Mouse (Mus musculus): ENCODE data around the gene Dstyk. TPM values are rescaled to one million over a fixed set of nuclear protein-coding genes. Genes with fewer than 3 reads are reported as not detected.

Dstyk gene
- total and polyA plus RNA-seq, 3 experiments: 0.12 to 0.59 (median 0.21) TPM

DNA sequence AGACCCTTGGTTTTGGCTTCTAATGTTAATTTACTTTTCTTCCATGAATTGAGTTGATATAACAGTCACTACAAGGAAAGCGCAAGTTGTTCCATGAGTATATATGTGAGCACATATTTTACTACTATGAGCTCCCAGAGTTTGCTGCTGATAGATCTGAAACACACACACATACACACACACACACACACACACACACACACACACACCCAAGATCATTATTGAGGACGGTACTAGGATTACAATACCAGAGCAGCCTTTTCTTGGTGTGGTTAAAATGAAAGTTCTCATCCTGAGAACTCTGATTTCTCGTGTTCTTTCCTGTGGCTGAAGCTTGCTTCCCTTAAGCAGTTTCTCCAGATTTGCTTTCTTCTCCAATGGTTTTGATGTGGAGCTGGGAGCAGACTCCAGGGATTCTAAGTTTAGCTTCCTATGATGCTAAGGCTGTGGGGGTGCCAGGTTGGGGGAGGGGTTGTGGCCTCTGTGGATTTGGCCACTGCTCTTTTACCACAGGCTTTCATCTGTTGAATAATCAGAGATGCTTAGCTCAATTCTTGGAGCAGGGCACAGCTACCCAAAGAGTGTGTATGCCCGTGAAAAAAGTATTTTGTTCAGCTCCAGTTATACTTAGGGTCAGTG is 19.1 kb downstream of the Dstyk start:
- dilution Hi-C loops (cut with MboI; ENCODE audit: extremely low pct_ligation_motif_present, extremely low pct_unique_long_range_greater_than_20kb, low sequenced_read_pairs): no loop called here
- TF ChIP-seq JUND (conservative IDR thresholded peaks at IDR 0.05; ENCODE audit: low read depth, low read length) (no peak), MAX (IDR thresholded peaks at IDR 0.05; ENCODE audit: low read length) (no peak), MAZ (IDR thresholded peaks at IDR 0.05; ENCODE audit: low read depth, low read length) (no peak), PAX5 (IDR thresholded peaks at IDR 0.05; ENCODE audit: low read length) (no peak), ZC3H11A (IDR thresholded peaks at IDR 0.05; ENCODE audit: low read depth, low read length) (no peak), RAD21 (IDR thresholded peaks at IDR 0.05; ENCODE audit: low read depth, low read length) (no peak), SMC3 (IDR thresholded peaks at IDR 0.05; ENCODE audit: low read depth, low read length) (no peak), ELF1 (IDR thresholded peaks at IDR 0.05; ENCODE audit: low read depth, low read length) (no peak), ZMIZ1 (IDR thresholded peaks at IDR 0.05; ENCODE audit: low read depth, low read length) (no peak), E2F4 (IDR thresholded peaks at IDR 0.05; ENCODE audit: insufficient replicate concordance, low read depth, low read length) (no peak), NELFE (IDR thresholded peaks at IDR 0.05; ENCODE audit: low read depth, low read length) (no peak), CTCF (conservative IDR thresholded peaks at IDR 0.05 in 1 of 2, IDR thresholded peaks at IDR 0.05 in 1 of 2; ENCODE audit: low read depth in 2 of 2, low read length in 2 of 2) (no peak), MYC (IDR thresholded peaks at IDR 0.05; ENCODE audit: low read depth, low read length) (no peak), NRF1 (IDR thresholded peaks at IDR 0.05; ENCODE audit: low read depth, low read length) (no peak), USF1 (IDR thresholded peaks at IDR 0.05; ENCODE audit: low read depth, low read length) (no peak), POLR2AphosphoS2 (IDR thresholded peaks at IDR 0.05; ENCODE audit: low read depth, low read length) (no peak), CHD1 (IDR thresholded peaks at IDR 0.05; ENCODE audit: low read depth, low read length) (no peak)
- Histone ChIP-seq H3K27ac (ENCODE audit: insufficient read depth, low read depth) (no peak overlapping the region), H3K79me2 (replicated peaks; ENCODE audit: control insufficient read depth, extremely low read depth, insufficient read depth, poor library complexity, severe bottlenecking) (no peaks in the 10 kb centered on the region), H3K4me1 (ENCODE audit: control insufficient read depth in 1 of 2, insufficient read depth in 2 of 2) (peaks cover 0 to 4% of the 10 kb centered on the region in 2 experiments; a peak in 2 of 4 replicates), H3K9me3 (replicated peaks; ENCODE audit: low read length) (peaks cover 2% of the 10 kb centered on the region), H3K4me2 (ENCODE audit: insufficient read depth, low read depth, poor library complexity, severe bottlenecking) (0 out of 2 replicates have a peak overlapping the region, but pooled peaks have one; percentile 15), H3K9ac (ENCODE audit: insufficient read depth, low read depth) (no peak overlapping the region), H3K27me3 (replicated peaks) (peaks cover 4% of the 10 kb centered on the region), H3K4me3 (replicated peaks in 1 of 3; ENCODE audit: low read depth in 2 of 3, low read length in 2 of 3, poor library complexity in 1 of 3) (no peak overlapping the region), H3K36me3 (replicated peaks in 1 of 2; ENCODE audit: control insufficient read depth in 1 of 2, insufficient read depth in 1 of 2, low read length in 1 of 2) (no peaks in the 10 kb centered on the region)
- DNase-seq (ENCODE audit: extremely low read depth): no peak
- in situ Hi-C loops (cut with MboI; ENCODE audit: low pct_ligation_motif_present, low pct_unique_long_range_greater_than_20kb, low sequenced_read_pairs): no loop called here

DNA sequence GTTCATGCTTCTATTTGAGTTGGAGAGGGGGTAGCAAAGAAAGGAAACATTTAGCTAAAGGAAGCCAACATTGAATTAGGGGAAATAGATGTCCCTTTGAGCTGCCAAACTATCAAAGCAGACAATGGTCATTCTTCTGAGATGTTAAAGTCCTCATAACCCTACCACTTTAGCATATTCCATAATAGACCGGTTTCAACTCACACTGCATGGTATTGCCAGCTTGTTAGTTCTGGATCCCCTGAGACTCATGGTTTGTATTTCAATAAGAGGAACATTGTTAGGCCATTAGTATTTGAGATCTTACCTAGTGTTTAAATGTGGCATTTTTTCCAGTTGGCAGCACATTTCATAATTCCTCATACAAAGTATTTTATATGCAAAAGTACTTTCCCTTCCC is 19.6 kb downstream of the Dstyk start:
- TF ChIP-seq MXI1 (IDR thresholded peaks at IDR 0.05; ENCODE audit: low read depth, low read length) (no peak), ZKSCAN1 (IDR thresholded peaks at IDR 0.05; ENCODE audit: borderline replicate concordance, low read depth, low read length) (no peak), MAX (IDR thresholded peaks at IDR 0.05; ENCODE audit: low read length) (no peak), MEF2A (IDR thresholded peaks at IDR 0.05; ENCODE audit: borderline replicate concordance, low read depth, low read length) (no peak), EP300 (IDR thresholded peaks at IDR 0.05; ENCODE audit: low read length) (no peak), SIN3A (IDR thresholded peaks at IDR 0.05; ENCODE audit: low read length) (no peak), CHD2 (IDR thresholded peaks at IDR 0.05; ENCODE audit: low read length) (no peak), TBP (conservative IDR thresholded peaks at IDR 0.05; ENCODE audit: low read depth, low read length) (no peak), E2F4 (IDR thresholded peaks at IDR 0.05; ENCODE audit: insufficient replicate concordance, low read depth, low read length) (no peak), USF2 (conservative IDR thresholded peaks at IDR 0.05; ENCODE audit: low read depth, low read length) (no peak), USF1 (IDR thresholded peaks at IDR 0.05; ENCODE audit: low read depth, low read length) (no peak), POLR2AphosphoS2 (IDR thresholded peaks at IDR 0.05; ENCODE audit: low read depth, low read length) (no peak), HCFC1 (IDR thresholded peaks at IDR 0.05; ENCODE audit: low read depth, low read length) (no peak), CTCF (conservative IDR thresholded peaks at IDR 0.05 in 1 of 2, IDR thresholded peaks at IDR 0.05 in 1 of 2; ENCODE audit: low read depth in 2 of 2, low read length in 2 of 2) (no peak), MYC (IDR thresholded peaks at IDR 0.05; ENCODE audit: low read depth, low read length) (no peak), JUND (conservative IDR thresholded peaks at IDR 0.05; ENCODE audit: low read depth, low read length) (no peak), ZNF384 (IDR thresholded peaks at IDR 0.05; ENCODE audit: low read depth, low read length) (no peak), RCOR1 (conservative IDR thresholded peaks at IDR 0.05; ENCODE audit: low read depth, low read length) (no peak)
- Histone ChIP-seq H3K4me3 (replicated peaks in 1 of 3; ENCODE audit: low read depth in 2 of 3, low read length in 2 of 3, poor library complexity in 1 of 3) (no peak overlapping the region), H3K36me3 (replicated peaks in 1 of 2; ENCODE audit: control insufficient read depth in 1 of 2, insufficient read depth in 1 of 2, low read length in 1 of 2) (no peaks in the 10 kb centered on the region), H3K27ac (ENCODE audit: insufficient read depth, low read depth) (no peak overlapping the region), H3K4me1 (ENCODE audit: control insufficient read depth in 1 of 2, insufficient read depth in 2 of 2) (peaks cover 0 to 4% of the 10 kb centered on the region in 2 experiments; a peak in 2 of 4 replicates), H3K9ac (ENCODE audit: insufficient read depth, low read depth) (no peak overlapping the region), H3K27me3 (replicated peaks) (peaks cover 1% of the 10 kb centered on the region), H3K4me2 (ENCODE audit: insufficient read depth, low read depth, poor library complexity, severe bottlenecking) (no peak overlapping the region), H3K79me2 (replicated peaks; ENCODE audit: control insufficient read depth, extremely low read depth, insufficient read depth, poor library complexity, severe bottlenecking) (no peaks in the 10 kb centered on the region), H3K9me3 (replicated peaks; ENCODE audit: low read length) (peaks cover 2% of the 10 kb centered on the region)
- no peak for DNase-seq (ENCODE audit: extremely low read depth)
- dilution Hi-C loops (cut with MboI; ENCODE audit: extremely low pct_ligation_motif_present, extremely low pct_unique_long_range_greater_than_20kb, low sequenced_read_pairs) (no loop called here), in situ Hi-C loops (cut with MboI; ENCODE audit: low pct_ligation_motif_present, low pct_unique_long_range_greater_than_20kb, low sequenced_read_pairs) (no loop called here)

Data from CH12.LX (cell line).